Mouse (Mus musculus) liver, embryonic 13.5 days (tissue): Measurements from ENCODE around the gene Hira. TPM values are rescaled to one million over a fixed set of nuclear protein-coding genes. Genes with fewer than 3 reads are reported as not detected.
"Not testable (repeated sequence)": the region's sequence is repeated elsewhere in the genome, so short reads cannot be mapped to it uniquely, and the experiment has no call there.

Experiments
- ATAC-seq: fragments of 200-750 bp; cut with Nextera tagmentation; 2 replicates; pipeline ENCODE4 v1.8.0; 2017; ENCODE audit warnings: low read depth, mild to moderate bottlenecking, moderate number of reproducible peaks, moderate library complexity
- DNase-seq: peaks from one replicate; pipeline ENCODE4 v3.0.0; 2022
- H3K27ac ChIP-seq: fragments of 300-500 bp; sonication (generic); 2 replicates; pipeline ENCODE4 v1.5.1; 2015; ENCODE audit warnings: moderate library complexity, mild to moderate bottlenecking, inconsistent platforms
- H3K27me3 ChIP-seq: fragments of 300-500 bp; sonication (generic); 2 replicates; pipeline ENCODE4 v1.6.1; 2015; ENCODE audit warnings: mild to moderate bottlenecking, inconsistent platforms
- H3K36me3 ChIP-seq: fragments of 300-500 bp; sonication (generic); 2 replicates; pipeline ENCODE4 v1.6.1; 2015; ENCODE audit warnings: mild to moderate bottlenecking, inconsistent platforms
- H3K4me1 ChIP-seq: fragments of 300-500 bp; sonication (generic); replicated peaks from 2 replicates; pipeline ENCODE4 v1.6.1; 2015; ENCODE audit warnings: inconsistent platforms
- H3K4me2 ChIP-seq: fragments of 300-500 bp; sonication (generic); 2 replicates; pipeline ENCODE4 v1.6.1; 2015; ENCODE audit warnings: inconsistent platforms, mild to moderate bottlenecking, moderate library complexity
- H3K4me3 ChIP-seq: fragments of 300-500 bp; sonication (generic); replicated peaks from 2 replicates; pipeline ENCODE4 v1.5.1; 2015; ENCODE audit warnings: mild to moderate bottlenecking, inconsistent platforms
- H3K9ac ChIP-seq: fragments of 300-500 bp; sonication (generic); 2 replicates; pipeline ENCODE4 v1.6.1; 2015; ENCODE audit warnings: mild to moderate bottlenecking, inconsistent platforms
- H3K9me3 ChIP-seq: fragments of 300-500 bp; sonication (generic); replicated peaks from 2 replicates; pipeline ENCODE4 v1.6.1; 2016; ENCODE audit warnings: inconsistent platforms
- WGBS: fragments of 180-500 bp; shearing (Covaris S2); methylation state at CpG from one replicate; pipeline ENCODE4 v1.1.7; 2015; ENCODE audit not compliant: insufficient replicate concordance; 5-methylcytosine and 5-hydroxymethylcytosine counted together
- polyA plus RNA-seq: library from polyadenylated mRNA; unstranded; fragments of >200 nt; fragmentation: Nextera tagmentation; extraction: Ambion mirVana; gene quantifications from 2 replicates; pipeline ENCODE4 v1.2.1, GENCODE M21; 2015

Hira gene
- polyA plus RNA-seq: 7.9 and 9.1 TPM in 2 replicates

DNA sequence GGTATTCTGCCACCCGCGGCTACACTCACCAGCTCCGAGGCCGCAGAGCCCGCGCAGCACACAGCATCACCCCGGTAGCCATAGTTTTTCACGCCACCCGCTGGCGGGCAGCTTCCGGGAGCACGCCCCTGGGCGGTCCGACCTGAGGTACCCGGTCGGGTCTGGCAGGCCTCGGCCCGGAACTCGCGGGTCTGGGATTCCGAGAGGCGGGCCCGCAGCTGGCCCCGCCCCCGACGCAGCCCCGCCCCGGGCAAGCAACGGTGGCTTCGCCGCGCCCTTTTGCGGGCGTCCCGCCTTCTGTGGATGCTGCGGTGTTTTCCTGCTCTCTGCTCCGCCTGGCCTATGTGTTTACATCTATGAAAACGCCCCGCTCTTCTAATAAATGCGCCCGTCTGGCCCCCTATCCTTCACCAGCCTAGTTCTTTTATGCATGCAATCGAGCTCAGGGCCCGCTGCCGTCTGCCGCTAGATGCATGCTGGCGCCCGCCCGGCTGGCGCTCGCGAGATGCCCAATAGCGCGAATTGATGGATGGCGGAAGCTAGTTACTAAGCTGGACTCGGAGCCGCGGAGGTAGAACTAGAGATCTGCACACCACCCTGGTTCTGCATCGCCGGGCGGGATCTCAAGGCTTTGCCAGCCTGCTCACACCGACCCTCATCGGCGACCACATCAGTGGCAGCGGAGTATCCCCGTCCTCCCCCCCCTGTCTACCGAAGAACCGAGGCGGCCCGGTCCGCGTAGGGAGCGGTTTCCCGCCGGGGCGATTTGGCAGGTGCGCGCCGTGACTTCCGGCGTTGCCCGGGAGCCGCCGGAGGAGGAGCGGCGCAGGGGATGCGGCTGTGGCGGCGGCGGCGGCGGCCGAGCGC, at the start of gene Hira, which contains the start of gene Mrpl40:
TSS of gene Hira (plus strand) at position 596 of the 867 bp plus-strand sequence.
TSS of gene Mrpl40 (minus strand) at position 421 of the 867 bp plus-strand sequence.
- Histone ChIP-seq H3K9me3 (no peaks in the 10 kb centered on the region), H3K27ac (peak within 1 kb of the TSS; percentile 98), H3K36me3 (peaks cover 55% of the 10 kb centered on the region), H3K4me1 (peaks cover 63% of the 10 kb centered on the region), H3K27me3 (no peaks in the 10 kb centered on the region), H3K4me2 (peak within 1 kb of the TSS; percentile 96), H3K4me3 (peak within 1 kb of the TSS; percentile 97), H3K9ac (peak within 1 kb of the TSS; percentile 94)
- peak; percentile 94 for ATAC-seq
- under 1% methylated on average over 85 of the region's 93 CpGs for WGBS
- DNase-seq: peak; percentile 96

DNA sequence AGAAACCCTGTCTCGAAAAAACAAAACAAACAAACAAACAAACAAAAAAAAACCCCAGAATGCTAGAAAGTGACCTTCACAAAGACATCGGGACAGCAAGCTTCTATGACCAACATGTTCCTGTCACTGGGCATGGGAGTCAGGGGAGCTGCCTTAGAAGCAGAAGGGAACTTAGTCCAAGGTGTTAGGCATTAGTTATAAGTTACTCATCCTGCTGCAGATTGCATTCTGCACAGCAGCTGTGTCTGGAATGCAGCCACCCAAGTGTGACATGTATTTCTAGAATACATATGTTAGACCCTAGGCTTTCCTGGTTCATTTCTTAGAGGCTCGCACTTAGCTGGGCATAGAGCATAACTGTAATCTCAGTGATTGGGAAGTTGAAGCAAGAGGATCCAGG, 48.2 kb upstream of the Hira start:
- Histone ChIP-seq H3K9ac (no peak overlapping the region), H3K27me3 (no peaks in the 10 kb centered on the region), H3K36me3 (peaks cover 98% of the 10 kb centered on the region), H3K4me3 (no peak overlapping the region), H3K4me2 (no peak overlapping the region), H3K27ac (no peak overlapping the region), H3K4me1 (no peaks in the 10 kb centered on the region), H3K9me3 (no peaks in the 10 kb centered on the region)
- DNase-seq (no peak), ATAC-seq (no peak)
- WGBS: 82% methylated on average over 3 of the region's 3 CpGs

DNA sequence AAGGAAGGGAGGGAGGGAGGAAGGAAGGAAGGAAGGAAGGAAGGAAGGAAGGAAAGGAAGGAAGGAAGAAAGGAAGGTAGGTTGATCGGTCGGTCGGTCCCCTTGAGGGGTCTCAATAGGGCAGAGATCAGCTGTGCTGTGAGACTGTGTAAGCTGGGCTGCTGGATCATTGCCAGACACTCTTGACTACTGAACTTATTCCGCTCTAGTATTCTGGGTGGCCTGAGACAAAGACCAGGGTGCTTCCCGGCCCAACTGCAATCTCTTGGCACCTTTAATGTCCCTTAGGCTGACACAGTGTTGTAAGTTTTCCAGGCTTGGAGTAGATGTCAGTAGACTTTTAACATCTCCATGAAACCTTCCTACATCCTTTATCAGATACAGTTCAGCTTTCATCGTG, 47.7 kb upstream of the Hira start:
- Histone ChIP-seq H3K4me3 (no peak overlapping the region), H3K4me1 (no peaks in the 10 kb centered on the region), H3K27me3 (no peaks in the 10 kb centered on the region), H3K9me3 (no peaks in the 10 kb centered on the region), H3K4me2 (no peak overlapping the region), H3K9ac (no peak overlapping the region), H3K27ac (no peak overlapping the region), H3K36me3 (peaks cover 98% of the 10 kb centered on the region)
- WGBS: 79% methylated on average over 6 of the region's 6 CpGs
- DNase-seq (no peak), ATAC-seq (no peak)

DNA sequence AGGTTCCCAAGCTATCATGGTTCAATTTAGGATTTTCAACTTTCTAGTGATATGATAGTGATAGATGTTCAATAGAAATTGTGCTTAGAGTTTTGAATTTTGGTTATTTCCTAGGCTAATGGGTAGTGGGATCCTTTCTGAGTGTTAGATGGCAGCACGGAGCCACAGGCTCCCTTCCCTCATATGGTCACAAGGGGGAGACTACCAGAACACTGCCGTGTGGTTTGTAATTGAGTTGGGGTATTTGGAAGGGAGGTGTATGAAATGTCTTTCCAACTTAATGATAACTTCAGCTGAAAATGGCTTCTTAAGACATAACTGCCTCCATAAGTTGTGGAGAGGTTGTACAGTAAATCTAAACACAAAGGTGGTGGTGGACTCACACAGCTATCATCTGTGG, 43.4 kb upstream of the Hira start:
- no peak overlapping the region for H3K27ac ChIP-seq
- 86% methylated on average over 2 of the region's 2 CpGs for WGBS
- H3K36me3 ChIP-seq: peaks cover 74% of the 10 kb centered on the region
- peaks cover 13% of the 10 kb centered on the region for H3K4me1 ChIP-seq
- no peaks in the 10 kb centered on the region for H3K27me3 ChIP-seq
- no peaks in the 10 kb centered on the region for H3K9me3 ChIP-seq
- no peak overlapping the region for H3K4me2 ChIP-seq
- H3K9ac ChIP-seq: no peak overlapping the region
- no peak overlapping the region for H3K4me3 ChIP-seq
- ATAC-seq (no peak), DNase-seq (no peak)

DNA sequence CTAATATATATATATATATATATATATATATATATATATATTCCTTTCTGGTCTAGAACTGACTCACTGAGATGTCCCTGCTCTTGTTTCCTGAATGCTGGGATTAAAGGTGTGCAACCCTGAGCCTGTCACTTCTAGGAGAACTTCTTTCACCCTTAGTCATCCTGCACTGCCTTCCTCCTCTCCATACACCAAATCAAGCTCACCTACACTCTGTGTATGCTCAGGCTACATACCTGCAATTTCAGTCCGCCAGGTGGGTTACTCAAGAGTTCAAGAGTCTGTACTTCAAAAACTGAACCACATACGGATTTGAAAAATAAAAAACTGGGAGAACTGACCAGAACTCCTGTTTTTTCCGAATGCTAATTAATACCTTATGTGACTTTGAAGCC, 40.8 kb upstream of the Hira start:
- no peak overlapping the region; the same call in 1 of the 2 replicates for H3K27ac ChIP-seq
- peaks cover 58% of the 10 kb centered on the region for H3K36me3 ChIP-seq
- DNase-seq (no peak), ATAC-seq (peak; percentile 14; the same call in 1 of the 2 replicates)
- WGBS: 27% methylated on average over 3 of the region's 3 CpGs
- H3K9me3 ChIP-seq: no peaks in the 10 kb centered on the region
- H3K9ac ChIP-seq: peak overlapping the region; percentile 95; the same call in 1 of the 2 replicates
- peaks cover 13% of the 10 kb centered on the region for H3K4me1 ChIP-seq
- H3K4me3 ChIP-seq: peak overlapping the region; percentile 90
- no peaks in the 10 kb centered on the region for H3K27me3 ChIP-seq
- peak overlapping the region; percentile 85 for H3K4me2 ChIP-seq

DNA sequence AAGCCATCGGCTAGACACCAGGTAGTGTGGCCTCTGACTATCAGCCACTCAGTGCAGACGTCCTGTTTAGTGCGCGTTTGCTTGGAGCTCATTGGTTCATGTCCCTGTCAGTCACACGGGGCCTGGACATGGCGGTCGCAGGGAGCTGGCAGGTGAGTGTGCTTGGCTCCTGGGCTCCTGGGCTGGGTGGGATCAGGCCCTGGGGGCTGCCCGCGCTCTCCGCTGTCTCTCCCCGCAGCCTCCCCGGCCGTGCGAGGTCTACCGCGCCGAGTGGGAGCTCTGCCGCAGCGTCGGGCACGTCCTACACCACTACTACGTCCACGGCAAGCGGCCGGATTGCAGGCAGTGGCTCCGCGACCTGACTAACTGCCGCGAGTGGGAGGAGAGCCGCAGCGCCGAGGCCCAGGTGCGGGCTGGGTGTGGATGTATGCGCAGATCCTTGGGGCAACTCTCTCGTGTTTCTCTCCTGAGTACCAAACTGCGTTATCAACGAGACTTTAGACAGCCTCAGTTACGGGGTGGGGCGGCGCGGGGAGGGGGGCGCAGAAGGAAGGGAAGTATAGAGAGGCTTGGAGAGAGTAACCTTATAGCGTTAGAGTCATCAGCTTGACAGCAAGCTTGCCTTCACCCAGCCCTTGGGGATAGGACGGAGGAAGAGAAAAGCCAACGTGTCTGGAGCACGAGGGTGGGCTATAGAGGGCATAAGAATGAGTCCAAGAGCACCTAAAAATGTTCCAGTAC, 40.2 kb upstream of the Hira start, which contains the start of the genes 2510002D24Rik and Gm28539:
TSS of gene 2510002D24Rik (plus strand) at position 111 of the 741 bp plus-strand sequence.
TSS of gene Gm28539 (plus strand) at position 117 of the 741 bp plus-strand sequence.
- H3K27me3 ChIP-seq: no peaks in the 10 kb centered on the region
- peak within 1 kb of the TSS; percentile 95 for H3K9ac ChIP-seq
- under 1% methylated on average over 46 of the region's 46 CpGs for WGBS
- peak within 1 kb of the TSS; percentile 90 for H3K4me3 ChIP-seq
- peak within 1 kb of the TSS; percentile 85 for H3K4me2 ChIP-seq
- ATAC-seq (peak; percentile 99), DNase-seq (peak; percentile 89)
- H3K4me1 ChIP-seq: peaks cover 13% of the 10 kb centered on the region
- H3K27ac ChIP-seq: peak within 1 kb of the TSS; percentile 82
- peaks cover 52% of the 10 kb centered on the region for H3K36me3 ChIP-seq
- no peaks in the 10 kb centered on the region for H3K9me3 ChIP-seq

DNA sequence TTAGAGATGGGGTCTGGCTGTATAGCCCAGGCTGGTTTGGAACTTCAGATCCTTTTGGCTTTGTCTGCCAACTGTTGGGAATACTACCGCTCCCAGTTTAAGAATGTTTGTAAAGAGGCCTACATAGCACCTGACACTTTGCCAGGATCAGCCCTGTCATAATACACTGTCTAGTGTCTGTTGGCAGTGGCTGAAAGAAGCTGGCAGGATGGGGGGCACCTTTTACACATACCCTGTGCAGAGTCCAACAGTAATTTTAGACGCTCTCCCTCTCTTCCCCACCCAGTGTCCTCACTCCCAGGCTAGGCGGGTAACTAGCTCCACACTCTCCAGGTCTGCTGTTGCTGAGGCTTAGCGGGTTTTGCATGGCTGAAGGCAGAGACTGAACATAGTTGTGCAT, 38.5 kb upstream of the Hira start:
- Histone ChIP-seq H3K27ac (no peak overlapping the region), H3K4me3 (no peak overlapping the region), H3K4me1 (peaks cover 13% of the 10 kb centered on the region), H3K27me3 (no peaks in the 10 kb centered on the region), H3K9ac (no peak overlapping the region), H3K4me2 (no peak overlapping the region), H3K9me3 (no peaks in the 10 kb centered on the region), H3K36me3 (peaks cover 35% of the 10 kb centered on the region)
- ATAC-seq: no peak
- 82% methylated on average over 4 of the region's 4 CpGs for WGBS
- no peak for DNase-seq

DNA sequence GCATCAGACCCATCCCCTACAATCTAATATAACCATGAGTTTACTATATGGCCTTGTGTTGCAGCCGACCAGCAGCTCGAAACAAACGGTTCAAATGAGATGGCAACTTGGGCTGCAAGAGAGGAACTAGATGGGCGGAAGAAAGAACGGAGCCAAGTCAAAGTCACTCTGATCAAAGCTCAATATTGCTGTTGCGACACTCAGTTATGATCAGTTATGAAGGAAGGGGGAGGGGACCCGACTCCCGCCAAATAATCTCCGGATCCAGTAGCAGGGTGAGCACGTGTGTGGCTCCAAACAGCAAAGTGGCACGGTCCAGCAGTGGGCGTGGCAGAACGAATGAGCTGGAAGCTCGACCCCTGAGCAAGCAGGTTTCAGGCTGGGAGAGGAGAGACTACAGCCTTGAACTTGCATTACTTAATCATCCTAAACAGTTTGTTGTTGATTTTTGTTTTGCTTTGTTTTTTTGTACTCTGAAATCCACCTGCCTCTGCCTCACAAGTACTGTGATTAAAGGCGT, 30.5 kb upstream of the Hira start:
- WGBS: 75% methylated on average over 15 of the region's 15 CpGs

DNA sequence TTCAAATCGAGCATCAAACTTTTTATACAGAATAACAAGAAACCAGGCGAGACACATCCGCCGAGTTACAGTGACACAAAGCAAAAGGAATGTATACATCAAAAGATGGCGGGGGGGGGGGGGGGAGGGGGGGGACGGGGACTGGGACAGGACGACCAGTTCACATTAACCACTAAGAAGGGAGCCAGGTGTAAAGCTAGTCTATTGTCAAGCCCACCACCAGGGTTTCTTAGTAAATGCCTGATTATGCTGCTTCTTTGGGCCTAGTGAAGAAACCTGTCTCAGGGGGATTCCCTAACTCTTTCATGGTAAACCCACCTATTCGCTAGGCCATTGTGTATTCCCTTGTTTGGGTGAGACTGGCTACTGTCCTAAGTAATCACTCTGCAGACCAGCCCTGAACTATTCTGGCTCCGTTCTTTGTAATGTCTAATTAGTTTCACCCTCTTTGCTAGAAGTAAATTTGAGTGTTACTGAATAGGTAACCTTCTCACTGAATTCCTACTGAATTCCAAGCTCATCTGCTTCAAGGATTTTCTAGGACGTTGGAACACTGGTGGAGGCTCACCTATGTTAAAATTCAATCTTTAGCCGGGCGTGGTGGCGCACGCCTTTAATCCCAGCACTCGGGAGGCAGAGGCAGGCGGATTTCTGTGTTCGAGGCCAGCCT, 27.2 kb upstream of the Hira start:
- not testable (repeated sequence) for DNase-seq, H3K27ac ChIP-seq, H3K9ac ChIP-seq, H3K36me3 ChIP-seq, H3K27me3 ChIP-seq, ATAC-seq, H3K4me1 ChIP-seq, H3K4me2 ChIP-seq, H3K9me3 ChIP-seq, H3K4me3 ChIP-seq
- WGBS: 79% methylated on average over 15 of the region's 17 CpGs

More for the DNA sequence above, 30.5 kb upstream of the Hira start:
- Histone ChIP-seq H3K9ac (no peak overlapping the region), H3K4me1 (no peaks in the 10 kb centered on the region), H3K4me3 (no peak overlapping the region), H3K27me3 (no peaks in the 10 kb centered on the region), H3K4me2 (no peak overlapping the region), H3K9me3 (no peaks in the 10 kb centered on the region), H3K36me3 (no peaks in the 10 kb centered on the region), H3K27ac (no peak overlapping the region)
- ATAC-seq: no peak
- DNase-seq: no peak

DNA sequence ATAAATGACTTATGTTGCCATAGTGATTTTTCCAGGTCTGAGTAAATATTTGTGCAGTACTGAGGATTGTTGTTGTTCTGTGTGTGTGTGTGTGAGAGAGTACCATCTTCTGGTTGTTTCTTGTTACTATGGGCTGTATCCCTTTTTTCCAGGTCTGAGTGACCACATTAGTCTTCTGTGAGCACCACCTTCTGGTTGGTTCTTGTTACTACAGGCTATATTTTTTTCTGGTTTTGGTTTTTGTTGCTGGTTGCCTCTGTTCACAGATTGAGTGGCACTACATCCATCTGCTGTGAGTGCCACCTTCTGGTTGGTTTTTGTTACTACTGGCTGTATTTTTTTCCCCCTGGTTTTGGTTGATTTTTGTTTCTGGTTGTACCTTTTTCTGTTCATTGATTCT, 18.3 kb upstream of the Hira start:
- H3K9ac ChIP-seq: no peak overlapping the region
- no peaks in the 10 kb centered on the region for H3K4me1 ChIP-seq
- peak; percentile 8 for DNase-seq
- no peaks in the 10 kb centered on the region for H3K36me3 ChIP-seq
- H3K27ac ChIP-seq: no peak overlapping the region
- no peak for ATAC-seq
- no peak overlapping the region for H3K4me2 ChIP-seq
- H3K4me3 ChIP-seq: no peak overlapping the region
- no peaks in the 10 kb centered on the region for H3K27me3 ChIP-seq
- H3K9me3 ChIP-seq: peaks cover 8% of the 10 kb centered on the region; the same call in 1 of the 2 replicates

DNA sequence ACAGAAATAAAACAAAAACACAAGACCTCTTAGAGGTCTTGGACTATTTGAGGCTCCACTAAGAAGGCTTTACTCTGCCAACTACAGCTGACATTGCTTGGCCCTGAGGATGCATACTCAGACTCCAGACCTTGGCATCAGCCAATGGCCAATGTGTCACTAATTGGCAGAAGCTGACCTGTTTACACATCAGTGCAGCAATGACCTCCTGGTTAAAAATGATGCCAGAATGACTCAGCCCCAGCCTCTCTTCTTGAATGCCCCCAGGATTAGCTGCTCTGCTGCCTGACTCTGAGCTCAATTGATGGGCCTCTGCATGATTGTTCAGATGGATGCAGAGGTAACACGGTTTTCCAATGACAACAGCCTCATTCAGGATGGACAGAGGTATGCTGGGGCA, 16.7 kb upstream of the Hira start:
- Histone ChIP-seq H3K9ac (no peak overlapping the region), H3K27ac (no peak overlapping the region), H3K27me3 (no peaks in the 10 kb centered on the region), H3K4me2 (no peak overlapping the region), H3K9me3 (peaks cover 8% of the 10 kb centered on the region; the same call in 1 of the 2 replicates), H3K36me3 (no peaks in the 10 kb centered on the region), H3K4me3 (no peak overlapping the region), H3K4me1 (no peaks in the 10 kb centered on the region)
- DNase-seq: no peak
- ATAC-seq: no peak
- WGBS: 51% methylated on average over 1 of the region's 1 CpGs
